Mouse (Mus musculus): ENCODE results near the gene Clic5. TPM values are rescaled to one million over a fixed set of nuclear protein-coding genes. Genes with fewer than 3 reads are reported as not detected.
A peak's percentile ranks its signal among the peaks of the same experiment; 100 is the strongest.

Gene Clic5
- polyA plus RNA-seq, 1 experiment from 2014 or later: 7.8 TPM

DNA sequence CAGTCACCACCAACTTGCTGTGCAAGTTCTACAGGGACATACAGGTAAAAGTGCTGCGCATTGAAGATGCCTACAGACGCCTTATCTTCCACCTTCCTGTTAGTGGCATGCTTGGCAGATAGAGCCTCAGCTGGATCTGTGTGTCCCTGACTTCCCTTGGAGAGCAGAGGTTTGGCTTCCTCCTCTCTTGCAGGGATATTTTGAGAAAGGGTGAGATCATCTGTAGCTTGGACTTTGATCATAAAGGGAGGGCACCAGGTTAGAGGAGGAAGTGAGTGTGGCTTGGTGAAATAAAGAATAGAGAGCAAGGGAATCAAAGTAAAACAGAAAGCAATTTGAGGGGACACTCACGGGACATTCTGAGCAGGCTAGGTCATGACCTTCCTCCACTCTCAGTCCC, 4.6 kb downstream of the Clic5 start:
- DNase-seq (ENCODE audit: low spot score): no peak

DNA sequence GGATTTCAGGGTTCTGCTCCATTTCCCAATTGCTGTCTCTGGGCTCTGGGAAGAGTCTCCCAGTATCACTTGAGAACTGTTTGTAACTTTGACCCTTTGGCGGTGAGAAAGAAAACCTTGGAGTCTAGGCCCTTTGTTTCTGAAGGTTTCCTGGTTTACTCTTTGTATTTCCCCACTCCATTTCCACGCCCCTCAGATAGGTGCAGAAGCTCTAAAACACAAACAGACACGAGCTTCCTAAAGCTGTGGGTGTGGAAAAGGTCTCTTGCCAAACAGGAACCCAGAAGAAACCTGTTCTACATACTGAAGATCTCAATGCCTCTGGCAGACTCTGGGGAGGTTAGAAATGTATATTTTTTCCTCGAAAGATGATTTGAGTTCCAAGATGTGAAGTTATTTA, 10.8 kb downstream of the Clic5 start:
- no peak for DNase-seq (ENCODE audit: low spot score)

DNA sequence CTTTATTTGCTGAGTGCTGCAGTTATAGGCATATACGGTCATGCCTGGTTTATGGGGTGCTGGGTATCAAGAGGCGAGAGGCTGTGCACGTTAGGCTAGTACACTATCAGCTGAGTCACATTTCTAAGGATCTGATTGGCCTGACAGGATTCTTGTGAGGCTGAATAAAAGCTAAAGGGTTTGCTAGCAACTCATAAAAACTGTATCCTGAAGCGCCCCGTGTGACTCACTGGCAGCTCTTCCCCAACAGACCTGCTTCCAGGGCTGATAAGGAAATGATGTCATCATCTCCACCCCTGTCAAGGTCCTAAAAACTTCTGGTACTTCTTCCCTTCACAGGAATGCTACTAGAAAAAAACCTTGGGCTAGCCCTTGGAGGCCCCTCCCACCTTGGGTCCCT, 14.6 kb downstream of the Clic5 start:
- no peak for DNase-seq (ENCODE audit: low spot score)

DNA sequence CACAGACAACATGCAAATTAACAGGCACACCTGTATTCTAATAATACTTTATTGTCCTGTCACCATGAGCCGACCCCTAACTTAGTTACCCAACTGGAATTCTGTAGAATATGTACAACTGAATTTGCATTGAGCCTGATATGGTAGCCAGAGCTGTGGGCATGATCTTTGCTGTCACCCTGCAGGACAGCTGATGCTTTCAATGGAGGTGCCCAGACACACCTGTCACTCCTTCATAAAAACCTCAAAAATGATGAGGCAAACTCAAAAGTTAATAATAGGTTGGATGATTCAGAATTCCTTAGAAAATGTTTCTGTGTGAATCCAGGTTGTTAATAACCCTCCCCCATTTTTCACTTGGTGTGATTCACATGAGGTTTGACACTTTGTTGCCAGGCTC, 16.4 kb downstream of the Clic5 start:
- DNase-seq (ENCODE audit: low spot score): no peak

DNA sequence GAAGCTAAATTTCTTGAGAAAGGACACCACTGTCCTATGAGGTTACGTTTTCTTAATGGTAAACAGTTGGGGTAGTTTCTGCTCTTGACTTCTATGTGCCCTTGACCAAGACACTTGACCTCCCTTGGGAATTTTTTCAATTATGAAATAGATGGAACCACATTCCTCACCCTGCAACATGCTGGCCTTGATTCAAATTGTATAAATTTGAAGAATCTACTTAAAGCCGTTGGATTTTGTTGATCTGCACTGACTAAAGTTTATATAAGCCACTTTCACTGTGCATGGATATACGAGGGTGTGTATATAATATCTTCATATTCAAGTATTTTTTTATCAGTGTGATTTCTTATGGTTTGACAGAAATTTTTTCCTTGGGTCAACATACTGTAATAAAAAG, 17.2 kb downstream of the Clic5 start:
- DNase-seq (ENCODE audit: low spot score): no peak

DNA sequence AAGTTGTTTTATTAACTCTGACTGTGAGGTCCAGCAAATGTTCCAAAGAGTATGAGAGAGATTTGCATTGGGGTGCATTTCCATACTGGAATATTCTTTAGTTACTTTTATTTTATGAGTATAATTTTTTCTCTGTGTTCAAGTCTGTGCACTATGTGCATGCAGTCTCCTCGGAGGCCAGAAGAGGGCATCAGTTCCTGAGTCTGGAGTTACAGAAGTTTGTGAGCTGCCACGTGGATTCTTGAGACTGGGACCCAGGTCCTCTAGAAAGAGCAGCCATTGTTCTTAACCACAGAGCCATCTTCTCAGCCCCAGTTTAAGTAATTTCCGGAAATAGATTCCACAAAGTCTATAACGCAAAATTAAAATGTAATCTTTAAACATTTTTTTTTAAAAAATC, 20.5 kb downstream of the Clic5 start:
- no peak for DNase-seq (ENCODE audit: low spot score)

DNA sequence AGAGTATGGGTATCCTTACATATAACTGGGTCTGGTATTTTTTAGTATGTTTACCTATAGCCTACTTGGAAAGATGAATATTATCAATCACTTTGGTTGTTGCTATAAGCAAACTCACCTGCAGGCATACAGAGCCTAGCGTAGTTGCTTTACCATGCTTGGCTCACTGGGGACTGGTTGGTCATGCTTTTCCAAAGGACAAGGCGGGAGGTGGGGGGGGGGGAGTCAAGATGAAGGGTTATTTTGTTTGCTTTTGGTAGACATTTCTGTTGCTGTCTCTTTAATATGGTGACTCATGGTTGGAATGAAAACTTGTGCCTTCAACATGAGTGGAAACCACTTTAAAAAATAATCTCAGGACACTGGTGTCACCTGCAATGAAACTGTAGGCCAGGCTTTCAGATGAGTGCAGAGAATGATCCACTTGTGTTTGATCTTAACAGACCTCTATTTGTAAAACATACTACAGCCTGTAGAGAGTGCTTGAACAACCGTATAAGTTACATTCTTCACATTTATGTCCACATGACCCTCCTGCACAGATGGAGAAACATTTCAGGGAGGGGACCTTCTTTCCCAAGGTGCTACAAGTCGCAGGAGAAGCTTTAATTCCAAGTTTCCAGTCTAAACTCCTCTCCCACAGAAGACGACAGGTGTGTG, 24.7 kb downstream of the Clic5 start:
- no peak for DNase-seq (ENCODE audit: low spot score)

DNA sequence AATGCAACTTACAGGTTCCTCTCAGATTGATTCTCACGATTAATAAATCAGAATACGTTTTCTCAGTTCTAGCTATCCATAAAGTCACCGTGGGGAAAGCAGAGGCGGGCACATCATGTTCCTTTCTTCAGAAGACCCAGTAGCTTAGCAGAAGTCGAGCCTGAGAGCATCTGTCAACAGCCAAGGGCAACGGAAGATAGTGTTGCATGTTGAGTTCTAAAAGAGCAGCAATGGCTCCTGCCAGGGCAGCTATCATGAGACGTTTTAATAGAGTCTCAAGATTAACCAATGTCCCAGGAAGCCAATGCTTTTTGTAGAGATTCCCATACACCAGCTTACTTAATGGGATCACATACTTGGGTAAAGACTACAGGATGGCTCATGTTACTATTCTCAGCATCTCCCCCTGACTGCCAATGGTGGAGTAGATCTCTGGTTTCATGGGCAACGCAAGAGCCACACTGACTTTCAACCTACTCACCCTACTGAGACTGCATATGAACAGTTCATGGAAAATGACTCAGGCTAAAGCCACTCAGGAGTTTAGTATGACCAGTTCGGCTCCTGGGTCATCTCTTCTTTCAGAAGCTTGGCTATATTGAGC, 26.9 kb downstream of the Clic5 start:
- no peak for DNase-seq (ENCODE audit: low spot score)

DNA sequence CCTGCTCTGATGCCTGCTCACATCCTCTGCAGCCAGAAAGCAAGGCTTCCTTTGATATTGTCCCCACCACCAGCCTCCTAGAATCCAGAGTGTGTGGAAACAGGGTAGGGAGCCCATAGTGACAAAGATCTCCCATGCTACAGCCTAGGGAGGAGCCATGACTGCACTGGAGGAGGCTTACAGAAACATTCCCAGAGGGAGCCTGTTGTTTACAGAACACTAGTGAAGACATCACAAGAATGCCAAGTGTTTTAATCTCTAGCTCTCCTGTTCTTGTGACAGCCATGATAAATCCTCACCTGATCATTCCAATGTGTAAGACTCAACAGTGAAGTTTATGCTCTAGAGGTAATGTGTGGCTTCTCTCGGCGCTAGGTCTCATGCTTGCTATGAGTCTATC, 28.8 kb downstream of the Clic5 start:
- no peak for DNase-seq (ENCODE audit: low spot score)

DNA sequence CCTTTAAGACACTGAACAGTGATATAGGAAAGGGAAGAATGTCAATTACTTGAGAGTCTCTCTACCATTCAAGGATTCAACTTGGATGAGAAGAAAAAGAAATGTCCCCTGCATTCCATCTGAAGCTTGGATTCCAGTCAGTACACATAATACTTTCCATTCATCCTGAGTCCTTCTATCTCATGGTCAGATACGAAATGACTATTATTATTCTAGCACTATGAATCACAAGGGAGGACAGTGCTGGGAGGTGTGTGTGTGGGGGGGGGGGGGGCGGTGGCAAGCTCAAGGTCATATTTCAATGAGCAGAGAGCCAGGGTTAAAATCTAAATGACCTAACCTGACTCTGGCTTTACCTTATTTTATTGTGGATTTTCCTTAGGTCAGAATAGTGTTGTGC, 31.6 kb downstream of the Clic5 start:
- no peak for DNase-seq (ENCODE audit: low spot score)

DNA sequence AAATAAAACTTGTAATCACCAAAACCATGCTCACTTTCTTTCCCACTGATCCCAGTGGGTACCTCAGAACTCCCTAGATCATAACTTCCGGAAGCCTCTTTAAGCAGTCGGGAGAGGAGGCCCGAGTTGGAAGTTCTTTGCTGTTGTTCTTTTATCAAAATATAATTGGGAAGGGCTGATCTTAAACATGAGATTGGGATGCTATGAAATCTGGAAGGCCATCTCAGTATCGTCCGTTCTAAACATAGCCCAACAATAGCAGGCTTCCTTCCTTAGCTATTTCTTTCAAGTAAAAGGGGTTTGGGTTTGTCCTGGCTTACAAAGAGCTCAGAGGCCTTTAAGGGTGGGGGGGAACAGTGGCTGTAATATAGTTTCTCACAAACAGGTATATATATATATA, 40.0 kb downstream of the Clic5 start:
- no peak for DNase-seq (ENCODE audit: low spot score)

DNA sequence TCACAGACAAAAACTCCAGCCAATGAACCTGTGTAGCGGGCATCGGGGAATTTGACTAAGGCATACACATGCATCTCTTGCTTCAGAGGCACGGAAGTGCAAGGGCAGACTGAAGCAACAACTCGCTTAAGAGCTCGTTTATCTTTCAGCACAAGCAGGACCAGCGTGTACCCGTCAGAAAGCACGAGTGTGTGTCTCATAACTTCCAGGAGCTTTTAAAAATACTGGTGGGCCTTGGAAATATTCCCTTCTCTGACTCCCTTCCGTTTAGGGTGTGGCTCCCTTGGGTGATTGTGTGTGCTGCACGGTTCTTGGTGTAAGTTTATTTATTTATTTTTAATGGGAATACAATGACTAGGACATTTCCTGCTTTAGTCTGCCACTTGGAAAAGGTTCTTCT, 41.7 kb downstream of the Clic5 start:
- no peak for DNase-seq (ENCODE audit: low spot score)

DNA sequence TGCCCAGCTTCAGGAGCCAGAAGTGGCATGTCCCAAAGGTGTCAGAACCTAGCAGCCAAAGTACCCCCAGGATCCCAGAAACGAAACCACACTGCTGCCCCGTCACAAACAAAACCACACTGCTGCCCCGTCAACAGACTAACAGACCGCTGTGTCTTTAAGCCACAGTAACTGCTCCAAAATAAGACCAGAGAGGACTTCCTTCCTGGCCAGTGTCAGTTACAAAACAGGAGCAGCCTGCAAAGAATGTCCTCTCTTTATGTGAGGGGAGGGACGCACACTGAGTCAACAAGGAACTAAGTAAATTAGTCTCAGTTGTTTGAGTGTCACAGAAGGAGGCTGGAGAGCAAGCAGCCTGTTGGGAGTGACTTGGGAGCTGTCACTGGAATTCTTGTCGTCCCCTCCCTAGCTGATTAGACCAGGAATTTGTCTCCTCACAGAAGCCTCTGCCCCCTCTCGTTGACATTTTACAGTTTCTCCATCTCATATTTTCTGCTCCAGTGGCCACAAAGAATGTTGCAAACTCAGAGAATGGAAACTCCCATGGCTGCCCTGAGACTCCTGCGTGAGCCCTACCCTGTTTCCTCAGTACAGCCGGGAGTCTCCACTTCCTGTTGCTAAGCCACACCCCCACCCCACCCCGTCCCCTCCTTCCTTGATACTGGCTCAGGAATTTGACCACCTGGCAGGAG, 50.8 kb downstream of the Clic5 start:
- DNase-seq (ENCODE audit: low spot score): peak; percentile 33

DNA sequence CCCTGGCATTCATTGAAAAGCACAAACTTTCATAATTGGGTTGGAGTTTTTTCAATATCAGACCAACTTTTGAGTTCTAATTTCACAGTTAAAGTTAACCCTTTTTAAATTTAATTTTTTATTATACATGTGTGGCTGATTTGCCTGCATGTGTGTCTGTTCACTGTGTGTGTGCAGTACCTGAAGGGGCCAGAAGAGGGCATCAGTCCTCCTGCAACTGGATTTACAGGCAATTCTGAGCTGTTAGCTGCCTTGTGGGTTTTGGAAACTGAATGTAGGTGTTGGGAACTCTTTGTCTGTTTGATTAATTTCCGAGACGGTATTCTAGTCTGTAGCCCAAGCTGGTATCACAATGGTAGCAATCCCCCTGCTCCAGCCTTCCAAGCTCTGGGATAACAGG, 52.4 kb downstream of the Clic5 start:
- DNase-seq (ENCODE audit: low spot score): no peak

DNA sequence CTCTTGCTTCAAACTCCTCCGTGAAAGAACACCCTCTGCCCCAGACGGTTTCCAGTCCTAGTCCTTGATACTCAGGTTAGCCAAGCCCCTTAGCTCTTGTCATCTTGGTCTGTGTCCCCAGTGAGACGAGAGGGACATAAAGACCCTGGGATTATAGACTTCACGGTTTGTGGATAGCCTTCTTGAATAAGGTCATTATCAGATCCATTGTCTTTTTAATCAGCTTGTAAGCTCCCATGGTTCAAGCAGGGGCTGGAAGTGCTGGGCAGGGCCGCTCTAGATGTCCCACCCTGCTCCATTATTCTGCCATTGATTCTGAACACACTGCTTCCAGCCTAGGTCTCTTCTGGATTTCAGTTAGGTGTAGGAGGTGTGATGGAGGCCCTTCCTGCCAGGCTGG, 55.7 kb downstream of the Clic5 start:
- DNase-seq (ENCODE audit: low spot score): no peak

DNA sequence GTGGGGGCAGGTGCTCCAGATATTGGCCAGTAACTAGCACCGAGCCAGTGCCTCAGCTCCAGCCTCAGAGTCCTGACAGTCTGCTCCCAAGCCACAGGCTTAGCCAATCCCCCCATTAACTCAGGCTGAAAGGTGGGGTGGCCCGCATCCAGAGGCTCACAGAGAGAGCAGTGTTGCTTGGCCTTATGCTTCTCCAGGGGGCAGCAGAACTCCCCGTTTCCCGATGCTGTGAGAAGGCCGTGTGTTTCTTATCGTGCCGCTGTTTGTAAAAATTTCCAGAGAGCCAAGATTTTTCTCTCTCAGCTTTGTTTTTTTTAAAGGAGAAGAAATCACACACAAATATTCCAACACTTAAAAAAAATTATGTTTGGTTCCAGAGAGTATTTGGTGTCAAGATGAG, 56.2 kb downstream of the Clic5 start:
- no peak for DNase-seq (ENCODE audit: low spot score)

DNA sequence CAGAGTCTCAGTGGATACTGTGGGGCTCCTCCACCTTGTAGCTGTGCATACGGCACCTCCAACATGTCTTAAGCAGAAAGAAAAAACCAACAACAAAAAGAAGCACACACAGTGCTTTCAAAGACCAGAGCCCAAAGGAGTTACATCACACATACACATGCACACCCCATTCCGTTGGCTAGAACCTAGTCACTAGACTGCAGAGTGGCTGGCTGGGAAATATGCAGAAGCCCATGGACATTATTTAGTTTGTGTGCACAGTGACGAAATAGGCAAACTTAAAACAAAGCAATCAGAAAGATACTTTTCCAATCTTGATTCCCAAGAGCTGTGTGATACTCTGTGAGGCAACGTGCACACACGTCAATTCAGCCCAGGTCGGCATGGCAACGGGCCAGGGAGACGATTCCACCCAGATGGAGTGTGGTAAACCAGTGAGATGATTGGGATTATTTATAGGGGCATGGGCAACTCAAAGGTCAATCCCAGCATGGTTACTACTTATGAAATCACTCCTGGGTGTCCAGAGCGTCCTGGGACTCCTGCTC, 57.8 kb downstream of the Clic5 start:
- no peak for DNase-seq (ENCODE audit: low spot score)

DNA sequence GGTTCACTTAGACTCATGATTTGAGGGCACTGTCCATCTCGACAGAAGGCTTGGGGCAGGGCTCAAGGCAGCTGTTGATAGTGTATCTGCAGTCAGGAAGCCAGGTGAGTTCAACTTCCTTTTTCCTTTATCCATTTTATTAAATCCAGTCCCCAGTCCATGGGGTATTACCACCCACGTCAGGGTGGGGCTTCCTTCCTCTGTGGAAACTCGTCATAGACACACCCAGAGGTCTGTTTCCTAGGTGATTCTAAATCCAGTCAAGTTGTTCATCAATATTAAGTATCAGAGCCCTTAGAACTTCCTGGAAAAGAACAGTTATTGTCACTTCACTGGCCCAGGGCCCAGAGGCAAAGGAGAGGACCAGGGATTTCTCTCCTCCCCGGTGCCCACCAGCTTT, 61.2 kb downstream of the Clic5 start:
- DNase-seq (ENCODE audit: low spot score): no peak

DNA sequence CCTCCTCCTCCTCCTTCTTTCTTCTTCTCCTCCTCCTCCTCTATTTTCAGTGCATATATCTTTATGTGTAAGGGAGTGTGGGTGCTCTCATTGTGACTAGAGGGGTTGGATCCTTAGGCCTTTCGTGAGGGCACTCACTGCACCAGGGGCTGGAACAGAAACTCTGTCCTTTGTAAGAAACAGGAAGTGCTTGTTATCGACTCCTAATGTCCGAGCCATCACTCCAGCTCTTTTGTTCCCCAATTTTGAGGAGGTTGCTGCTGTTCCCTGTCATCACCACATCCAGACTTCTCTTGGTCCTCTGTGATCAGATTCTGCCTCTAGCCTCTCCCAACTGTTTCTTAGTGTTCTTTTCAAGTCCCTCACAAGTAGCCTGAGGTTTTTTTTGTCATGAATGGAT, 64.3 kb downstream of the Clic5 start:
- DNase-seq (ENCODE audit: low spot score): no peak

DNA sequence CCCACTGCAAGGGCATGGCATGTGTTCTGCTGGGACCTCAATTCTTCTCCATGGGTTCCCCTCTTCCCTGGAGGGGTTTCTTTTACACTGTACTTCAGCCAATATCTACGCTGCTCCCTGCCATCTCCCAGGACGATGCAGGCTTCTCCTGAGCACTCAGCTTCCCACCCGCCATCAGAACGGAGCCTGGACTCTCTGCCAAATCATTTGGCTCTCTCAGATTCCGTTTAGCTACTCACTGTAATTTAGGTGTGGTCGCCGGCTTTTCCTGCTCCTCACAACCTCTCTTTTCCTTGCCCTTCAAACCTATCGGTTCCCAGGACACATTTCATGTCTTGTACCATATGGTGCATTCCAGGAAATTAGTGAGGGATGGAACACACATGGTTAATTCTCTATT, 66.3 kb downstream of the Clic5 start:
- DNase-seq (ENCODE audit: low spot score): no peak

DNA sequence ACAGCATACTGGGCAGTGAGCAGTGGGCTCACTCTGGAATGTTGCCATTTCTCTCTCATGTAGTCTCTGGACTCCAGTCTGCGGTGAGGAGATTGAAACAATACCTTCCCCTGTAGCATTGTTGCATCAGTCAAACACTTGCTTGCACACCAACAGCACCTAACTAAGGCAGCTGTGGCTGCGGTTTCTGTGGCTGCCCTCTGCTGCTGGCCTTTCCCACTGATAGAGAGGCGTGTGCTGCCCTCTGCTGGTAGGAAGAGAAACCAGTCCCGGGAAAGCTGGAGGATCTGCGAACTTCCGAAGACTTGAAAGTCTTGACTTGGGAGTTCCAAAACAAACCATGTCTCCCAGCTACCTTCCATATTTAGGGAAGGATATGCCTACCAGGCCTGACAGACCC, 68.2 kb downstream of the Clic5 start:
- DNase-seq (ENCODE audit: low spot score): peak; percentile 86

DNA sequence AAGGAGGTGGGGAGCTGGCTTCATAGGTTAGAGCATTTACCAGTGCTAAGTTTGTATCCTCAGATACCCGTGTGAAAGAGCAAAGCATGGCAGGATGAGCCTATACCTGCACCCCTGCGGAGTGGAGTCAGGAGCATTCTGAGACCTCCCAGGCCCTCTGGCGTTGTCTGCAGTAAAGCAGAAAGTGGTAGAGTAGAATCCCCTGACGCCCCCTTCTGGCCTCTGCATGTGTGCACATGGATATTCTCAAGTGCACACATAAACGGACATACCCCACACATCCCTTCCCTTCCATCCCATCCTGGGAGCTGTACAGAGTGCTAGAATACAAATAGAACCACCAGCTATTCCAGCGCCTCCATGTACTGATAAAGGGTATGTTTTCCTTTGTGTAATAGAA, 70.9 kb downstream of the Clic5 start:
- peak; percentile 26 for DNase-seq (ENCODE audit: low spot score)
